Mouse (Mus musculus) heart, adult 2 months (tissue): ENCODE measurements around the gene Gm21750. TPM values are rescaled to one million over a fixed set of nuclear protein-coding genes. Genes with fewer than 3 reads are reported as not detected.
"Not testable (repeated sequence)": the region's sequence is repeated elsewhere in the genome, so short reads cannot be mapped to it uniquely, and the experiment has no call there.

Experiments used
- DNase-seq, 2 experiments: peaks; one replicate each; pipeline ENCODE4 v3.0.0; 2021
- H3K27ac ChIP-seq: fragments of 200-600 bp; 2 replicates; pipeline ENCODE4 v1.8.1; 2022
- H3K27me3 ChIP-seq: fragments of 200-500 bp; 2 replicates; pipeline ENCODE4 v1.6.1; 2012; ENCODE audit warnings: mild to moderate bottlenecking, low read length, inconsistent platforms, mixed read lengths; ENCODE audit not compliant: control insufficient read depth, insufficient read depth
- H3K36me3 ChIP-seq: fragments of 200-500 bp; 2 replicates; pipeline ENCODE4 v1.6.1; 2012; ENCODE audit warnings: low read length, inconsistent platforms; ENCODE audit not compliant: control insufficient read depth, insufficient read depth
- H3K4me1 ChIP-seq: fragments of 200-500 bp; 2 replicates; pipeline ENCODE4 v1.6.1; 2011; ENCODE audit warnings: low read length; ENCODE audit not compliant: control insufficient read depth, insufficient read depth
- H3K4me3 ChIP-seq: fragments of 200-600 bp; 2 replicates; pipeline ENCODE4 v1.8.1; 2022
- H3K79me2 ChIP-seq: fragments of 200-500 bp; replicated peaks from 2 replicates; pipeline ENCODE4 v1.6.1; 2012; ENCODE audit warnings: mild to moderate bottlenecking, inconsistent platforms, low read length, moderate library complexity, mixed read lengths; ENCODE audit not compliant: control insufficient read depth, insufficient read depth
- H3K9ac ChIP-seq: fragments of 200-500 bp; 2 replicates; pipeline ENCODE4 v1.6.1; 2012; ENCODE audit warnings: low read depth, mild to moderate bottlenecking, control low read depth, inconsistent platforms, low read length, mixed read lengths
- CTCF ChIP-seq: fragments of 200-600 bp; IDR thresholded peaks from 2 replicates; pipeline ENCODE4 v1.8.1; 2022; ENCODE audit warnings: antibody characterized with exemption, mild to moderate bottlenecking, moderate library complexity
- EP300 ChIP-seq: fragments of 200-500 bp; IDR thresholded peaks from 2 replicates; pipeline ENCODE4 v1.6.1; 2011; ENCODE audit warnings: low read depth, low read length, control low read depth; ENCODE audit not compliant: insufficient read depth
- POLR2A ChIP-seq: fragments of 200-500 bp; IDR thresholded peaks from 2 replicates; pipeline ENCODE4 v1.6.1; 2011; ENCODE audit warnings: mild to moderate bottlenecking, low read depth, low read length, control low read depth; ENCODE audit not compliant: insufficient read depth
- WGBS: fragments of 180-500 bp; shearing (Covaris S2); methylation state at CpG from one replicate; pipeline ENCODE4 v1.1.7; 2018; 5-methylcytosine and 5-hydroxymethylcytosine counted together
- intact Hi-C: fragments of 180-260 bp; cut with DNase I; formaldehyde crosslinking; loops from one replicate; pipeline ENCODE4 v1.15.1; 2025
- long read RNA-seq: library from polyadenylated mRNA; stranded (forward); transcript quantifications from one replicate; pipeline ENCODE4 v2.0.0, GENCODE M21; 2021
- polyA plus RNA-seq: library from polyadenylated mRNA; depleted of rRNA; stranded (reverse); fragments of >200 nt; gene quantifications from 2 replicates; pipeline ENCODE4 v1.2.3, GENCODE M21; 2012; rRNA removed
- total RNA-seq, 2 experiments: library from RNA; stranded (reverse); gene quantifications; 2 replicates each; pipeline ENCODE4 v1.2.3; 2021

Gm21750 gene
- not detected for total RNA-seq
- polyA plus RNA-seq = not detected in 2 replicates
- long read RNA-seq = 0 reads

DNA sequence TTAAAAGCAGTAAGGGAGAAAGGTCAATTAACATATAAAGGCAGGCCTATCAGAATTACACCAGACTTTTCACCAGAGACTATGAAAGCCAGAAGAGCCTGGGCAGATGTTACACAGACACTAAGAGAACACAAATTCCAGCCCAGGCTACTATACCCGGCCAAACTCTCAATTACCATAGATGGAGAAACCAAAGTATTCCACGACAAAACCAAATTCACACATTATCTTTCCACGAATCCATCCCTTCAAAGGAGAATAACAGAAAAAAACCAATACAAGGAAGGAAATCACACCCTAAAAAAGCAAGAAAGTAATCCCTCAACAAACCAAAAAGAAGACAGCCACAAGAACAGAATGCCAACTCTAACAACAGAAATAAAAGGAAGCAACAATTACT is at the start of gene Gm21750:
Gm21750 (plus strand) TSS at position 301 of the 400 bp plus-strand sequence.
- DNase-seq, H3K9ac ChIP-seq, H3K4me3 ChIP-seq, H3K27ac ChIP-seq, H3K4me1 ChIP-seq, intact Hi-C loops, H3K36me3 ChIP-seq, H3K79me2 ChIP-seq, H3K27me3 ChIP-seq: not testable (repeated sequence)
- WGBS = 76% methylated on average over 3 of the region's 3 CpGs

DNA sequence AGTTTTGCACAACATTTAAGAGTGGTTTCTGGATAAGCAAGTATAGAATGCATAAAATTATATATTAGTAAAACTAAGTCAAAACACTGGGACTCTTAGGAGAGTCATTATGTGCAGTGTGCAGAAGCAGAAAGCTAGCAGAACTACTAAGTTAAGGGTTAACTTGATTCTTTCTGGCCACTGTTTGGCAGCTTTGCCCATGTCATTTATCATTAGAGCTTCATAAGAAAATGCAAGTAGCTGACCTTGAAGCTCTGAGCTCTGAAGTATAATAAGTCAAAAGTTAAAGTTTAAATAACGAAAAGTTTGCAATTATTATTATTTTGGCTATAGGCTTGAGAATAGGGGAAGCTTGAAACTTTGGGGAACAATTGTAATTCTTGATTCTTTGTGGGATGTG is 46.1 kb upstream of the Gm21750 start:
- DNase-seq, H3K4me3 ChIP-seq, H3K27ac ChIP-seq, H3K9ac ChIP-seq, H3K79me2 ChIP-seq, H3K4me1 ChIP-seq, intact Hi-C loops, H3K36me3 ChIP-seq, H3K27me3 ChIP-seq: not testable (repeated sequence)
- 68% methylated on average over 1 of the region's 1 CpGs for WGBS

DNA sequence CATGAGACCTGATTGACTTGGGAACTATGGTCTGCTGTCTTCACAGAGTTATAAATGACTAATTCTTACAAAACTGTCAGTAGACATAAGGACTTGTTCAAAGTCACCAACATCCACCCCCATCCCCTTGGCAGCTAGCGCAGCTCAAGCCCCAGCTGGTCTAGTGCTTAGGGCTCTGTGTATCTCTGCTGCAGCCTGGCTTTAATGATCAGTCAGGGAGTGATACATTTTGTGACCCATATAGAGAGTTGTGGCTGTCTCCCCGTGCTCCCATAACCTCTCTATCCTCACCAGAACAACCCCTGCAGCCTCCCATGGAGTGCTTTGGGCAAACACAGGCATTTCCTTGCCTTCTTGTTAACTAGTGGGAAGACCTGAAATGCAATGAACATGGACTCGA is 40.1 kb upstream of the Gm21750 start:
- Histone ChIP-seq H3K27me3 (no peaks in the 10 kb centered on the region), H3K79me2 (no peaks in the 10 kb centered on the region), H3K4me3 (no peak overlapping the region), H3K9ac (no peak overlapping the region), H3K27ac (no peak overlapping the region), H3K36me3 (no peaks in the 10 kb centered on the region), H3K4me1 (no peaks in the 10 kb centered on the region)
- TF ChIP-seq POLR2A (no peak), CTCF (no peak), EP300 (no peak)
- DNase-seq = no peak
- WGBS = 63% methylated on average over 3 of the region's 3 CpGs
- intact Hi-C loops = no loop called here

DNA sequence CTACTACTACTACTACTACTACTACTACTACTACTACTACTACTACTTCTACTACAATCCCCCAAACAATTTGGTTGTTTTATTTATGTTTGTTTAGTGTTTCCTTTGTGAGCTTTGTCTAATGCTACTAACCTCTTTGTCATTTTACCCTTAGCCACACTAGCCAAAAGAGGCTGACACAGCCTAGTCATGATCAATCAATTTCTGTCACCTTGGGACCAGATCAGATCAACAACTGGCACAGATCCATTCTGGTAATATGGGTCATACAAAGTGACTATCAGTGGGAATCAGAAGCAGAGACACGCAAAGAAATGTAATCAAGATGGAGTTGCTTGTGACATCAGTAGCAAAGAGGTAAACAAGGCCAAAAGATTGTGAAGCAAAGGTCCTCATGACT is 38.0 kb upstream of the Gm21750 start:
- no peak overlapping the region for H3K4me3 ChIP-seq
- H3K4me1 ChIP-seq = no peaks in the 10 kb centered on the region
- no peaks in the 10 kb centered on the region for H3K79me2 ChIP-seq
- no peak overlapping the region for H3K9ac ChIP-seq
- no peak overlapping the region for H3K27ac ChIP-seq
- WGBS = 83% methylated on average over 1 of the region's 1 CpGs
- TF ChIP-seq EP300 = no peak
- TF ChIP-seq POLR2A = no peak
- no peak for TF ChIP-seq CTCF
- DNase-seq = no peak
- intact Hi-C loops = no loop called here
- no peaks in the 10 kb centered on the region for H3K27me3 ChIP-seq
- H3K36me3 ChIP-seq = no peaks in the 10 kb centered on the region

DNA sequence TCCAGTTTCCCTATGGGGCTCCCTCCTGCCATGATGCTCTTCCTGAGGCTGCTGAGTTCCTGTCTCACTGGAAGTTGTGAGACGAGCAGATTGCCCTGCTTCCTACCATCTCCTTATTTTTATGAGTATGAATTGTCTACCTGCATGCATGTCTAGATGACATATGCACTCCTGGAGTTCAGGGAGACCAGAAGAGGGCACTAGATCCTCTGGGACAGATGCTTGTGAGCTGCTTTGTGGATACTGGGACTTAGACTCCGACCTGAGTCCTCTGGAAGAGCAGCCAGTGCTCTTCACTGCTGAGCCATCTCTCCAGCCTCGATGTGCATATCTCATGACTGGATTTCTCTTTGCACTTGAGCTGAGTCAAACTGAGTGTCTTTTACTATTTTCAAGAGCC is 35.6 kb upstream of the Gm21750 start:
- DNase-seq = no peak
- Histone ChIP-seq H3K27ac (no peak overlapping the region), H3K4me3 (no peak overlapping the region), H3K27me3 (peaks cover 2% of the 10 kb centered on the region; the same call in 1 of the 2 replicates), H3K9ac (no peak overlapping the region), H3K36me3 (no peaks in the 10 kb centered on the region), H3K79me2 (no peaks in the 10 kb centered on the region), H3K4me1 (no peaks in the 10 kb centered on the region)
- 59% methylated on average over 3 of the region's 3 CpGs for WGBS
- intact Hi-C loops = loop anchor here (5.0 kb wide), 1 partner anchor 152 kb away; no protein-coding TSS in a partner anchor
- TF ChIP-seq CTCF = peak; percentile 48
- TF ChIP-seq EP300 = no peak

DNA sequence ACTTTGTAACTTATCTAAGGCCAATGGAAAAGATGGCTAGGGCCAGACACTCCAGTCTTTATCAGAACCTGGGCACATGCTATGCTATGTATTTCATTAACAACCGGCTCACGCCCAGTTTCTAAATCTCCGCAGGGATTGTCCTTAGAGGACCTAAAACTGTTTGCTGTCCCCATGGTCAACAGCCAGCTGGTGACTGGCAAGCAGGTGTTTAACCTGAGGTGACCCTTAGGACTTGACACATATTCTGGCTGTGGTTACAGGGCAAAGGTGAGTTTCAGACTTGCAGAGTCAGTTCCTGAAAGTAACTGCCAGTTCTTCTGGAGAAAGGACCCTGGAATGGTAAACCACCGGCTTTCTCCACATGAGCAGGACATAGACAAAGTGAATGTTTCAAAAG is 29.5 kb upstream of the Gm21750 start:
- Histone ChIP-seq H3K36me3 (peaks cover 2% of the 10 kb centered on the region; the same call in 1 of the 2 replicates), H3K4me1 (peaks cover 2% of the 10 kb centered on the region; the same call in 1 of the 2 replicates), H3K27ac (peak overlapping the region; percentile 86), H3K4me3 (no peak overlapping the region), H3K27me3 (peaks cover 2% of the 10 kb centered on the region; the same call in 1 of the 2 replicates), H3K79me2 (no peaks in the 10 kb centered on the region), H3K9ac (no peak overlapping the region)
- peak; percentile 52 to 79 for DNase-seq
- intact Hi-C loops = no loop called here
- WGBS = 61% methylated on average over 4 of the region's 4 CpGs
- TF ChIP-seq POLR2A = no peak
- TF ChIP-seq EP300 = peak; percentile 95
- no peak for TF ChIP-seq CTCF
